Mouse (Mus musculus): ENCODE results near the gene Ogfr. TPM values are rescaled to one million over a fixed set of nuclear protein-coding genes. Genes with fewer than 3 reads are reported as not detected.

Gene Ogfr
- 36.9 TPM for polyA plus RNA-seq (2014; fragmentation: Illumina TruSeq; extraction: RNeasy Lipid Tissue Mini Kit (QIAGEN cat#74804); ENCODE audit: low read depth, low replicate concordance)

GRCm38 (mm10) chr2:180589123-180589831 is at the start of gene Ogfr:
Ogfr (plus strand) TSS chr2:180589245.

GRCm38 (mm10) chr2:180581002-180581401 is 8.0 kb upstream of the Ogfr start, which contains the start of gene Mrgbp:
Mrgbp (plus strand) TSS chr2:180581304.

GRCm38 (mm10) chr2:180597490-180597889 is 8.4 kb downstream of the Ogfr start, which contains the start of gene Col9a3:
Col9a3 (plus strand) TSS chr2:180597790.

GRCm38 (mm10) chr2:180642555-180643260 is 53.7 kb downstream of the Ogfr start, which contains the start of gene Tcfl5:
Tcfl5 (minus strand) TSS chr2:180642708.

Other genes starting within 250 kb of the Ogfr start
- 20.9 TPM for gene Slco4a1, start 133.0 kb upstream of the Ogfr start, polyA plus RNA-seq (2014; fragmentation: Illumina TruSeq; extraction: RNeasy Lipid Tissue Mini Kit (QIAGEN cat#74804); ENCODE audit: low read depth, low replicate concordance)
- 10.6 TPM for gene Ntsr1, start 89.3 kb upstream of the Ogfr start, polyA plus RNA-seq (2014; fragmentation: Illumina TruSeq; extraction: RNeasy Lipid Tissue Mini Kit (QIAGEN cat#74804); ENCODE audit: low read depth, low replicate concordance)
- 17.9 TPM for gene Mrgbp, start 7.9 kb upstream of the Ogfr start, polyA plus RNA-seq (2014; fragmentation: Illumina TruSeq; extraction: RNeasy Lipid Tissue Mini Kit (QIAGEN cat#74804); ENCODE audit: low read depth, low replicate concordance)
- gene Col9a3, start 8.5 kb downstream of the Ogfr start, polyA plus RNA-seq (2014; fragmentation: Illumina TruSeq; extraction: RNeasy Lipid Tissue Mini Kit (QIAGEN cat#74804); ENCODE audit: low read depth, low replicate concordance): 1.1 TPM
- gene Tcfl5, start 53.5 kb downstream of the Ogfr start, polyA plus RNA-seq (2014; fragmentation: Illumina TruSeq; extraction: RNeasy Lipid Tissue Mini Kit (QIAGEN cat#74804); ENCODE audit: low read depth, low replicate concordance): 4.6 TPM
- gene Dido1, start 120.8 kb downstream of the Ogfr start, polyA plus RNA-seq (2014; fragmentation: Illumina TruSeq; extraction: RNeasy Lipid Tissue Mini Kit (QIAGEN cat#74804); ENCODE audit: low read depth, low replicate concordance): 46.3 TPM
- 50.2 TPM for gene Gid8, start 120.9 kb downstream of the Ogfr start, polyA plus RNA-seq (2014; fragmentation: Illumina TruSeq; extraction: RNeasy Lipid Tissue Mini Kit (QIAGEN cat#74804); ENCODE audit: low read depth, low replicate concordance)
- 102 TPM for gene Slc17a9, start 136.0 kb downstream of the Ogfr start, polyA plus RNA-seq (2014; fragmentation: Illumina TruSeq; extraction: RNeasy Lipid Tissue Mini Kit (QIAGEN cat#74804); ENCODE audit: low read depth, low replicate concordance)
- not detected for gene Bhlhe23, start 187.7 kb downstream of the Ogfr start, polyA plus RNA-seq (2014; fragmentation: Illumina TruSeq; extraction: RNeasy Lipid Tissue Mini Kit (QIAGEN cat#74804); ENCODE audit: low read depth, low replicate concordance)